Mouse (Mus musculus): ENCODE results near the gene Syne4. TPM values are rescaled to one million over a fixed set of nuclear protein-coding genes. Genes with fewer than 3 reads are reported as not detected.

The Syne4 gene
- polyA plus RNA-seq, 1 experiment: 0.20 TPM

DNA sequence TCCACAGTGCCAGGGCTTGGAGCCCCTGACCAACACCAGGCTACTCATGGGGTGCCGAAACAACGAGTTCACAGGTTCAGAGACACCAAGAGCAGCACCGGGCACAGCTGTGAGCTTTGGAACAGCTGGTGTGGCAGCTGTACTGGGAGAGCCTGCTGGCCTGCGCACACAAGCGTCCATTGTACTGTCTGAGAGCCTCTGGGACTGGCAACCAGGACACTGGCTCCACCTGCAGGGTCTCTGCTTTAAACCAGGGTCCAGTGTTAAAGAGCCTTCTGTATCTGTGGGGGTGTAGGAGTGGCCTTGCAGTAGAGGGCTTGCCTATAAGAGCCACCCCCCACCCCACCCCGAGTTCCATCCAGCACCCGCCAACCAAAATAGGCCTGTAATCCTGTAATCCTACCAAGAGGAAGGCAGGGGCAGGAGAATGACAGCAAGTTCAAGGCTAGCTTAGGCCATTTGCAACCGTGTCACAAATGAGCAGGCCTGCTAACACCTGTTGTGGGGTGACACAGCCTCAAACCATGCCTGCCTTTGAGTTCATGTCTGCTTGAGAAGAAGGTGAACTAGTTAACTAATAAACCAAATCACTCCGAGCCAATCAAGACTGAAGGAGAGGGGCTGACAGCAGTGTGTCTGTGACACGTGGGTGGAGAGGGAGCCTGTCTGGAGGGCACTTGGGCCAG is 24.8 kb upstream of the Syne4 start:
- Histone ChIP-seq H3K27me3 (ENCODE audit: control insufficient read depth, insufficient read depth, insufficient read length) (peaks cover 19% of the 10 kb centered on the region), H3K4me3 (ENCODE audit: insufficient read depth, poor library complexity, severe bottlenecking) (no peak overlapping the region)
- TF ChIP-seq MAX (IDR thresholded peaks at IDR 0.05) (no peak), USF1 (IDR thresholded peaks at IDR 0.05; ENCODE audit: low read depth) (no peak), CTCF (IDR thresholded peaks at IDR 0.05; ENCODE audit: control insufficient read depth, insufficient read depth, insufficient read length) (no peak), FOSL1 (IDR thresholded peaks at IDR 0.05; ENCODE audit: insufficient read depth, low read length, poor library complexity, severe bottlenecking) (no peak), CEBPB (IDR thresholded peaks at IDR 0.05; ENCODE audit: low read depth) (no peak), MYOG (IDR thresholded peaks at IDR 0.05; ENCODE audit: control insufficient read depth, extremely low read depth, insufficient read length) (no peak), MYOD1 (IDR thresholded peaks at IDR 0.05; ENCODE audit: control insufficient read depth, insufficient read length, low read depth) (no peak)

DNA sequence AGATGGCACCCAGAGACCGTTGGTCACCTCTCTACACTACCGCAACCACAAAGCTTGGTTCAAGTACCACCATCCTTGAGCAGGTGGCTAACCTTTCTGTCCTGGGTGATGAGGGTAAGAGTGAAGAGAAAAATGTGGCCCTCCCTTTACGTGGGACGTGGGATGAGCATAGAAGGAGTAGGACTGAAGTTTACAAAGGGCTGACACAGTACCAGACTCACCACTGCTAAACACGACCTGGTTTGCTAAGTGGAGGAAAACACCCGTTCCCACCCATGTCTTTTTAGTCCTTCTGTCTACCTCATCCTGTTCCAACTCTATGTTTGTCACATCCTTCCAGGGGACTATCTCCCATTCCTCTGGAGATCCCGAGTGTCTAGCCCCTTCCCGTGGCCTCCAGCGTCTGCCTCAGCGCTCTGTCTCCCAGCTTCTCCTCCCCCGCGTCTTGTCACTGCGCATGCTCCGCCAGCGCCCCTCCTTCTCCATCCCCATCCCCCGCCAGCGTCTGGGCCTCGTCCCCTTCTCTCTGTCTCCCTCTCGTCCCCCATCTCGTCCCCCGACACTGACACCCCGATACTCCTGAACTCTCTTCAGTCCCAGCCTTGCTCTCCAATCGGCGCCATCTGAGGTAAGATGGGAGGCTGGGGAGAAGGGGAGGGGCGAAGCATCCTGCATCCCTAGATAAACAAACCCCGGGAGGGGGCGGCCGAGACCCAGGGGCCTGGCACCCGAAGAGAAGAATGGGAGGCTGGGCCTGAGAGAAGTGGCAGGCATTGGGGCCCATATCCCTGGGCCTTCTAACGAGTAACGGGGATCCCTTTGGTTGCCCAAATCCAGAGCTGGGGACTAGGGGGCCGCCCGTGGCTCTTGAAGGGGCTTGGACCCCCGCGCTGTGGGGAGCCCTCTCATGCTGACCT is 23.1 kb upstream of the Syne4 start, which contains the start of gene Clip3:
Gene Clip3, plus strand, starts transcription at position 514 of the 917 bp plus-strand sequence.
- no peaks in the 10 kb centered on the region for H3K79me2 ChIP-seq (ENCODE audit: control insufficient read depth, insufficient read depth)
- H3K27me3 ChIP-seq (ENCODE audit: control insufficient read depth, insufficient read depth, insufficient read length): peaks cover 19% of the 10 kb centered on the region

More for the DNA sequence above, 24.8 kb upstream of the Syne4 start:
- Histone ChIP-seq H3K79me3 (ENCODE audit: low read depth) (no peaks in the 10 kb centered on the region), H3K79me2 (ENCODE audit: control insufficient read depth, insufficient read depth) (no peaks in the 10 kb centered on the region), H3K36me3 (ENCODE audit: control insufficient read depth, insufficient read depth) (no peaks in the 10 kb centered on the region), H3ac (ENCODE audit: control insufficient read depth, insufficient read length, low read depth) (no peak overlapping the region)

DNA sequence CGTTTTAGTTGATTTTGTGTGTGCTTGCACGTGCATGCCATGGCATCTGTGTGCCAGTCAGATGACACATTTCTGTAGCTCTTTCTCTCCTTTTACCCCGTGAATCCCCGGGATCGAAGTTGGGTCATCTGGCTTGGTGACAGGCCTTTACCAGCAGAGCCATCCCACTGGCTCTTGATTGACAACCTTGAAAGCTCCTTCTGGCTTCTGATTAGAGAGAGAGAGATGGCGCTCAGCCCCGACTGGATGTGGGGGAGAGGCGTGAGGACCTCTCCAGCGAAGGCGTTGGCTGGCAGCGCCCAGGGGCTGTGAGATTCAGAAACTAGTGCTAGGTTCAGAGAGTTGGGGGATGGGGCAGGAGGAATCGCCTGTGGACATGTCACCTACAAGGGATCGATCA is 20.8 kb upstream of the Syne4 start:
- no peak overlapping the region for H3K4me3 ChIP-seq (ENCODE audit: insufficient read depth, poor library complexity, severe bottlenecking)
- H3K79me3 ChIP-seq (ENCODE audit: low read depth): no peaks in the 10 kb centered on the region
- TF ChIP-seq USF1 (IDR thresholded peaks at IDR 0.05; ENCODE audit: low read depth): no peak
- no peak for TF ChIP-seq CEBPB (IDR thresholded peaks at IDR 0.05; ENCODE audit: low read depth)
- TF ChIP-seq CTCF (IDR thresholded peaks at IDR 0.05; ENCODE audit: control insufficient read depth, insufficient read depth, insufficient read length): no peak
- TF ChIP-seq MAX (IDR thresholded peaks at IDR 0.05): no peak
- TF ChIP-seq MYOG (IDR thresholded peaks at IDR 0.05; ENCODE audit: control insufficient read depth, extremely low read depth, insufficient read length): no peak
- TF ChIP-seq FOSL1 (IDR thresholded peaks at IDR 0.05; ENCODE audit: insufficient read depth, low read length, poor library complexity, severe bottlenecking): no peak
- no peak for TF ChIP-seq MYOD1 (IDR thresholded peaks at IDR 0.05; ENCODE audit: control insufficient read depth, insufficient read length, low read depth)
- no peaks in the 10 kb centered on the region for H3K79me2 ChIP-seq (ENCODE audit: control insufficient read depth, insufficient read depth)
- H3K27me3 ChIP-seq (ENCODE audit: control insufficient read depth, insufficient read depth, insufficient read length): peaks cover 8% of the 10 kb centered on the region
- no peak overlapping the region for H3ac ChIP-seq (ENCODE audit: control insufficient read depth, insufficient read length, low read depth)
- no peaks in the 10 kb centered on the region for H3K36me3 ChIP-seq (ENCODE audit: control insufficient read depth, insufficient read depth)

More for the DNA sequence above, 23.1 kb upstream of the Syne4 start, which contains the start of gene Clip3:
- Histone ChIP-seq H3K79me3 (ENCODE audit: low read depth) (no peaks in the 10 kb centered on the region), H3ac (ENCODE audit: control insufficient read depth, insufficient read length, low read depth) (peak within 1 kb of the TSS; percentile 61), H3K36me3 (ENCODE audit: control insufficient read depth, insufficient read depth) (no peaks in the 10 kb centered on the region), H3K4me3 (ENCODE audit: insufficient read depth, poor library complexity, severe bottlenecking) (peak within 1 kb of the TSS; percentile 26)
- TF ChIP-seq USF1 (IDR thresholded peaks at IDR 0.05; ENCODE audit: low read depth) (no peak), MAX (IDR thresholded peaks at IDR 0.05) (no peak), CTCF (IDR thresholded peaks at IDR 0.05; ENCODE audit: control insufficient read depth, insufficient read depth, insufficient read length) (no peak), CEBPB (IDR thresholded peaks at IDR 0.05; ENCODE audit: low read depth) (no peak), FOSL1 (IDR thresholded peaks at IDR 0.05; ENCODE audit: insufficient read depth, low read length, poor library complexity, severe bottlenecking) (no peak), MYOG (IDR thresholded peaks at IDR 0.05; ENCODE audit: control insufficient read depth, extremely low read depth, insufficient read length) (no peak), MYOD1 (IDR thresholded peaks at IDR 0.05; ENCODE audit: control insufficient read depth, insufficient read length, low read depth) (no peak)

DNA sequence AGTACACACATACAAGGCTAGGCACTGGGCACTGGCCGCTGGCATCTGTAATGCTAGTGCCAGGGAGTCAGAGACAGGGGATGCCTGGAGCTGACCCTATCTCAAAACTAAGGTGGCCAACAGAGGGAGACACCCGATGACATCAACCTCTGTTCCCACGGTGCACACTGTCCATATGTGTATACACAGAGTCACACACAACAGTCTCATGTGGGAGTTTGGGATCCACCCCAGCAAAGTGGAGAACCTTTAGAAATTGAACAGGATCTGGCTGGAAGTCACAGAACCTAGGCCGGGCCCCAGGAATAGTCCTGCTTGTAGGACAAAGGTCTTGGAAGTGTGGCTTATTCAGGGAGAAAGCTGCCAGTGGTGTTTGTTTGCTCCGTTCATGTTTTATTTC is 20.3 kb upstream of the Syne4 start:
- no peak overlapping the region for H3ac ChIP-seq (ENCODE audit: control insufficient read depth, insufficient read length, low read depth)
- H3K36me3 ChIP-seq (ENCODE audit: control insufficient read depth, insufficient read depth): no peaks in the 10 kb centered on the region
- H3K27me3 ChIP-seq (ENCODE audit: control insufficient read depth, insufficient read depth, insufficient read length): peaks cover 3% of the 10 kb centered on the region
- H3K79me2 ChIP-seq (ENCODE audit: control insufficient read depth, insufficient read depth): no peaks in the 10 kb centered on the region
- TF ChIP-seq USF1 (IDR thresholded peaks at IDR 0.05; ENCODE audit: low read depth) (no peak), MYOD1 (IDR thresholded peaks at IDR 0.05; ENCODE audit: control insufficient read depth, insufficient read length, low read depth) (no peak), FOSL1 (IDR thresholded peaks at IDR 0.05; ENCODE audit: insufficient read depth, low read length, poor library complexity, severe bottlenecking) (no peak), CTCF (IDR thresholded peaks at IDR 0.05; ENCODE audit: control insufficient read depth, insufficient read depth, insufficient read length) (no peak)
- no peaks in the 10 kb centered on the region for H3K79me3 ChIP-seq (ENCODE audit: low read depth)
- H3K4me3 ChIP-seq (ENCODE audit: insufficient read depth, poor library complexity, severe bottlenecking): no peak overlapping the region

DNA sequence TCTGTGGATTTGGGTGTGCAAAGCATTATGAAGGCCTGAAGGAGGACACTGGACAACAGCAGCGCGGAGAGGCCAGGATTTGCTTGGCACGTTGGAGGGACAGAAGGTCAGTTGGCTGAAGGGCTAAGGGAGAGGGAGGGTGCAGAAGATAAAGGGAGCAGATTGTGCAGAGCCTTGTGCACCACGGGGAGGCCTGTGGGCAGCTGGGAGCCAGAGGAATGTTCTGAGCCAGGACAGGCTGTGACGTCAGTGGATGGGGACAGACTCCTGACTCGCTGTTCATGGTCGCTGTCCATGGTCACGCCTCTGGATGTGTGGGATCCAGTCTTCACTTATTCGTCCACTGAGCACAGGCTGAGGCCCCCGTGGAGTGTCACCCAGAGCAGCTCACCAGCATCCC is 19.5 kb upstream of the Syne4 start:
- Histone ChIP-seq H3ac (ENCODE audit: control insufficient read depth, insufficient read length, low read depth) (no peak overlapping the region), H3K36me3 (ENCODE audit: control insufficient read depth, insufficient read depth) (no peaks in the 10 kb centered on the region), H3K4me3 (ENCODE audit: insufficient read depth, poor library complexity, severe bottlenecking) (no peak overlapping the region), H3K27me3 (ENCODE audit: control insufficient read depth, insufficient read depth, insufficient read length) (no peaks in the 10 kb centered on the region), H3K79me2 (ENCODE audit: control insufficient read depth, insufficient read depth) (no peaks in the 10 kb centered on the region), H3K79me3 (ENCODE audit: low read depth) (no peaks in the 10 kb centered on the region)
- TF ChIP-seq MYOG (IDR thresholded peaks at IDR 0.05; ENCODE audit: control insufficient read depth, extremely low read depth, insufficient read length) (no peak), CTCF (IDR thresholded peaks at IDR 0.05; ENCODE audit: control insufficient read depth, insufficient read depth, insufficient read length) (no peak), USF1 (IDR thresholded peaks at IDR 0.05; ENCODE audit: low read depth) (no peak), MYOD1 (IDR thresholded peaks at IDR 0.05; ENCODE audit: control insufficient read depth, insufficient read length, low read depth) (no peak), FOSL1 (IDR thresholded peaks at IDR 0.05; ENCODE audit: insufficient read depth, low read length, poor library complexity, severe bottlenecking) (no peak), CEBPB (IDR thresholded peaks at IDR 0.05; ENCODE audit: low read depth) (no peak), MAX (IDR thresholded peaks at IDR 0.05) (no peak)

Data from C2C12 (cell line).